Mouse (Mus musculus): ENCODE measurements at regions not wholly inside any gene's neighbourhood (a gene's known extent, or its start where the extent isn't known, plus 50 kb on each side); places are given as distances from the start of the nearest gene placed in this dataset.

GRCm38 (mm10) chr2:159004417-159004816, 209.8 kb downstream of the Dhx35 start:
- Histone ChIP-seq H3K36me3 (ENCODE audit: control insufficient read depth, insufficient read depth, low read length) (no peaks in the 10 kb centered on the region), H3K4me3 (no peak overlapping the region), H3K79me2 (replicated peaks; ENCODE audit: control insufficient read depth, insufficient read depth, low read length) (no peaks in the 10 kb centered on the region), H3K27me3 (ENCODE audit: control insufficient read depth, insufficient read depth, low read length) (no peaks in the 10 kb centered on the region), H3K27ac (no peak overlapping the region), H3K4me1 (ENCODE audit: control insufficient read depth, insufficient read depth, low read length) (no peaks in the 10 kb centered on the region), H3K9ac (ENCODE audit: low read depth, low read length) (no peak overlapping the region)
- 52% methylated on average over 9 of the region's 9 CpGs for WGBS
- intact Hi-C loops (cut with DNase I) = no loop called here
- DNase-seq = no peak
- TF ChIP-seq POLR2A (IDR thresholded peaks at IDR 0.05; ENCODE audit: insufficient read depth, low read depth, low read length) (no peak), CTCF (IDR thresholded peaks at IDR 0.05) (no peak), EP300 (IDR thresholded peaks at IDR 0.05; ENCODE audit: insufficient read depth, low read depth, low read length) (no peak)

DNA sequence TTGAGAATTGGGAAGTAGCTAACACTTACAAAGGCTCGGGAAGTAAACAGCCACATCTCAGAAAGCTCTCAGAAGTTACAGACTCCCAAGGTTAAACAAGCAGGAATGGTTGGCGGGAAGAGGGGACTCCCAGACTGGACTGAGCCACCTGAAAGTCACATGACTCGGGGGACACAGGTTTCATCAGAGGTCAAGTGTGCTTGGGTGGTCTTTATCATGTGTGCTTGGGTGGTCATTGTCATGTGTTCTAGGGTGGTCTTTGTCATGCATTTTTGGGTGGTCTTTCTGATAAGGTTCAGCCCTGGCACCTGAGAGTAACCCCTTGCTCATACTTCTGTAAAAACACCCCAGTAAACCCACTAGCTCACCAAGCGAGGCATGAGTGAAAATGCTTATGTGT, 218.1 kb downstream of the Dhx35 start:
- TF ChIP-seq POLR2A (IDR thresholded peaks at IDR 0.05; ENCODE audit: insufficient read depth, low read depth, low read length) (no peak), EP300 (IDR thresholded peaks at IDR 0.05; ENCODE audit: insufficient read depth, low read depth, low read length) (no peak), CTCF (IDR thresholded peaks at IDR 0.05) (no peak)
- Histone ChIP-seq H3K9ac (ENCODE audit: low read depth, low read length) (no peak overlapping the region), H3K79me2 (replicated peaks; ENCODE audit: control insufficient read depth, insufficient read depth, low read length) (no peaks in the 10 kb centered on the region), H3K27me3 (ENCODE audit: control insufficient read depth, insufficient read depth, low read length) (no peaks in the 10 kb centered on the region), H3K36me3 (ENCODE audit: control insufficient read depth, insufficient read depth, low read length) (no peaks in the 10 kb centered on the region), H3K4me3 (no peak overlapping the region), H3K27ac (no peak overlapping the region), H3K4me1 (ENCODE audit: control insufficient read depth, insufficient read depth, low read length) (no peaks in the 10 kb centered on the region)
- DNase-seq = no peak
- 75% methylated on average over 4 of the region's 4 CpGs for WGBS
- intact Hi-C loops (cut with DNase I) = no loop called here

DNA sequence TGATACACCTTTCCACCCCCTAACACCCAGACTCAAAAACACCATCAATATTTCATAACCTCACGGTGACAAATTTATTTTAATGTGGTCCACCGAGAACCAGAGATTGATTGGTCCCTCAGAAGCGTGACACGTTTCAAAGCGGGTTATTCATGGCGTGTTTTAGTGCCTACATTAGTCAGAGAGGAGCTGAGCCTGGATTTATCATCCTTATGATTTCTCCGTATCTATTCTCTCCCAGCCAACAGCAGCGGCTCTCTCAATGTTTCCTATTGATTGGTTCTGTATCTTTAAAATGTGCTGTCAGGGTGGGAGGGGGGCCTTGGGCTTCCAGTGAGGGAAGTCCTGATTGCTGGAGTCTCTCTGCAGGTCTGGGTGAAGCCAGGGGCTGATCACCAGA, 219.9 kb downstream of the Dhx35 start:
- 83% methylated on average over 8 of the region's 8 CpGs for WGBS
- H3K27ac ChIP-seq = no peak overlapping the region
- H3K79me2 ChIP-seq (replicated peaks; ENCODE audit: control insufficient read depth, insufficient read depth, low read length) = no peaks in the 10 kb centered on the region
- no peak for TF ChIP-seq POLR2A (IDR thresholded peaks at IDR 0.05; ENCODE audit: insufficient read depth, low read depth, low read length)
- no peak for TF ChIP-seq CTCF (IDR thresholded peaks at IDR 0.05)
- TF ChIP-seq EP300 (IDR thresholded peaks at IDR 0.05; ENCODE audit: insufficient read depth, low read depth, low read length) = no peak
- no peaks in the 10 kb centered on the region for H3K36me3 ChIP-seq (ENCODE audit: control insufficient read depth, insufficient read depth, low read length)
- no peak overlapping the region for H3K9ac ChIP-seq (ENCODE audit: low read depth, low read length)
- no peaks in the 10 kb centered on the region for H3K4me1 ChIP-seq (ENCODE audit: control insufficient read depth, insufficient read depth, low read length)
- DNase-seq = no peak
- H3K27me3 ChIP-seq (ENCODE audit: control insufficient read depth, insufficient read depth, low read length) = no peaks in the 10 kb centered on the region
- H3K4me3 ChIP-seq = no peak overlapping the region
- intact Hi-C loops (cut with DNase I) = no loop called here

DNA sequence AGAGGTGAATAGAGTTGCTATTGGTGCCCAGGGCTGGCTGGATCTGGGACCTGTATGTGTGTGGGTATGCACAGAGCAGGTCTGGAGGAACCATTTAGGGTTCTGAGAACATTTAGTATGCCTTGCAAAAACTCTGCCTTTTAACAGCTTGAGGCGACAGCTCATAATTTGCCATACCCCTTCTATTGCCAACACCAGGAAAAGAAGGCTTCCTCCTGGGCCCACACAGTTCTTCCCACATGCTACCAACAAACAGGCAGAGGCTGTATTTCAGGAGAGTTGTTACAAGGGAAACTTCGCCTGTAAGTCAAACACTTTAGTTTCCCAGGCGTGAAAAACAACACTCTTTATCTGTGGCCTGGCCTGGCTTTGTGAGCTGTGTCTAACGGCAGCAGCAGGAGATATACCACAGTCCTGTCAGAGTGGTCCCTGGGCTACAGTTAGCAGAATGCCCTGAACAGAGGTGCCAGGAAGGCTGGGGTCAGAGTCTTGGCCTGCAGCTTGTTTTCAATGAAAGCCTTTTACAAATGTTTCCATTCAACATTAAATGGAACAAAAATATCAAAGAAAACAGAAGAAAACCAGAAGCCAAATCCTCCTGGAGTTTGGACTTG, 225.4 kb downstream of the Dhx35 start:
- WGBS = 32% methylated on average over 4 of the region's 4 CpGs
- H3K4me3 ChIP-seq = no peak overlapping the region
- no peak overlapping the region for H3K27ac ChIP-seq
- H3K36me3 ChIP-seq (ENCODE audit: control insufficient read depth, insufficient read depth, low read length) = no peaks in the 10 kb centered on the region
- TF ChIP-seq EP300 (IDR thresholded peaks at IDR 0.05; ENCODE audit: insufficient read depth, low read depth, low read length) = no peak
- TF ChIP-seq CTCF (IDR thresholded peaks at IDR 0.05) = no peak
- no peak for TF ChIP-seq POLR2A (IDR thresholded peaks at IDR 0.05; ENCODE audit: insufficient read depth, low read depth, low read length)
- no peaks in the 10 kb centered on the region for H3K79me2 ChIP-seq (replicated peaks; ENCODE audit: control insufficient read depth, insufficient read depth, low read length)
- H3K27me3 ChIP-seq (ENCODE audit: control insufficient read depth, insufficient read depth, low read length) = no peaks in the 10 kb centered on the region
- H3K4me1 ChIP-seq (ENCODE audit: control insufficient read depth, insufficient read depth, low read length) = no peaks in the 10 kb centered on the region; the same call in 1 of the 2 replicates
- intact Hi-C loops (cut with DNase I) = no loop called here
- peak in 1 of 2 experiments; percentile 22 for DNase-seq
- H3K9ac ChIP-seq (ENCODE audit: low read depth, low read length) = no peak overlapping the region

DNA sequence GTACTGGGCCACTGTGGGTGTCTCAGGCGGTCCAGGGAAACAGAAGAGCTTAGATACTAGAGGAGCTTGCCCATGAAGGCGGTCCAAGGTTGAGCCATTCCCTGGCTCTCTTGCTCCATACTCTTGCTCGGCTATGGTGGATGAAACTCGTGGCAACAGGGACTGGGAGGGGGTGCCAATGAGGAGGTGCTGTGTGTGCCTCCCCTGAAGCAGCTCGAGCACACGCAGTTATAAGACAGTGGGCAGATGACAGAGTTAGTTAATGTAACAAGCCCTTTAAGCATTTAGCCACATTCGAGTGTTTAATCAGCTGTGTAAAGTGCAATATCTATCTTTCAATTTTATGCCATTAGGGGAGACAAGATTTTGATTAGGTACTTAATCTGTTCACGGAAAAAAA, 237.5 kb downstream of the Dhx35 start:
- Histone ChIP-seq H3K27ac (no peak overlapping the region), H3K79me2 (replicated peaks; ENCODE audit: control insufficient read depth, insufficient read depth, low read length) (no peaks in the 10 kb centered on the region), H3K4me3 (no peak overlapping the region), H3K4me1 (ENCODE audit: control insufficient read depth, insufficient read depth, low read length) (no peaks in the 10 kb centered on the region), H3K36me3 (ENCODE audit: control insufficient read depth, insufficient read depth, low read length) (no peaks in the 10 kb centered on the region), H3K9ac (ENCODE audit: low read depth, low read length) (no peak overlapping the region), H3K27me3 (ENCODE audit: control insufficient read depth, insufficient read depth, low read length) (no peaks in the 10 kb centered on the region)
- no peak for TF ChIP-seq EP300 (IDR thresholded peaks at IDR 0.05; ENCODE audit: insufficient read depth, low read depth, low read length)
- no peak for DNase-seq
- intact Hi-C loops (cut with DNase I) = no loop called here
- 76% methylated on average over 8 of the region's 8 CpGs for WGBS

DNA sequence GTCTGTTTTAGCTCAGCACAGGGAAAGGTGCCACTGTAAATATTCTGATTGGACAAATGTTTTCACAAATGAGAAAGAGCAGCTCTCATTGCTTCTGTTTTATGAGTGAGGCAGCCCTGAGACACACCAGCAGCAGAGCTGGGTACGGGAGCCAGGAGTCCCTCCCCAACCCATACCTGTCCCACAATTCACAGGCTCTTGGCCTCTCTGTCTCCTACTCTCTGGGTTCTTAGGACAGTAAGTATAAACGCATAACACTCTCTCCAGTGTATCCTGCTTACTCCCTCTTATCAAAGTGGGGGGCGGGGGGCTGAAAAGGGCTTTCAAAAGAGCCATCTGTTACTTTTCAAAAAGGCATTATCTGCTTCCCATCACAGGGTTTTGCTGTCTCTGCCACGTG, 245.3 kb downstream of the Dhx35 start:
- DNase-seq = no peak
- no peaks in the 10 kb centered on the region for H3K36me3 ChIP-seq (ENCODE audit: control insufficient read depth, insufficient read depth, low read length)
- TF ChIP-seq CTCF (IDR thresholded peaks at IDR 0.05) (no peak), EP300 (IDR thresholded peaks at IDR 0.05; ENCODE audit: insufficient read depth, low read depth, low read length) (no peak)
- intact Hi-C loops (cut with DNase I) = no loop called here
- H3K27ac ChIP-seq = no peak overlapping the region
- no peaks in the 10 kb centered on the region; the same call in 1 of the 2 replicates for H3K27me3 ChIP-seq (ENCODE audit: control insufficient read depth, insufficient read depth, low read length)
- H3K79me2 ChIP-seq (replicated peaks; ENCODE audit: control insufficient read depth, insufficient read depth, low read length) = no peaks in the 10 kb centered on the region
- H3K9ac ChIP-seq (ENCODE audit: low read depth, low read length) = no peak overlapping the region
- H3K4me3 ChIP-seq = no peak overlapping the region
- no peaks in the 10 kb centered on the region for H3K4me1 ChIP-seq (ENCODE audit: control insufficient read depth, insufficient read depth, low read length)
- WGBS = 14% methylated on average over 4 of the region's 4 CpGs
